Mouse (Mus musculus) heart, adult 2 months (tissue): Measurements from ENCODE around the gene Lce1c.

Experiments used
- CTCF ChIP-seq: fragments of 200-600 bp; IDR thresholded peaks from 2 replicates; pipeline ENCODE4 v1.8.1; 2022; ENCODE audit warnings: antibody characterized with exemption, mild to moderate bottlenecking, moderate library complexity
- EP300 ChIP-seq: fragments of 200-500 bp; IDR thresholded peaks from 2 replicates; pipeline ENCODE4 v1.6.1; 2011; ENCODE audit warnings: low read depth, low read length, control low read depth; ENCODE audit not compliant: insufficient read depth

DNA sequence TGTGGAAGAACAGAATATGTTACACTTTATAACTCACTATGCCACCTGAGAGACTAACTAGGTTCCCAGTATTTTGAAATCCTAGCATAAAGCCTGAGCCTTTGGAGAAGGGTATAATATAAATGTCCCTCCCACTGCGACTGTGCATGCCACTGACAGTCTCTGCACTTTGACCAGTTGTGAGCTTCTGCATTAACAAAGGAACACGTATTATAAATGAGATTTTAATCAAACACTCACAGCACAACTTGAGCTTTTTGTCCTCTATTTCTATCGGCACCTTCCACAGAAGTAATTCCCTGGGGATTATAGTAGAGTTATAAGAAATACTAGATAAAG is 40.4 kb upstream of the Lce1c start:
- TF ChIP-seq EP300, result no peak
- TF ChIP-seq CTCF, result no peak
